Mouse (Mus musculus): ENCODE data around the gene Qrich2. TPM values are rescaled to one million over a fixed set of nuclear protein-coding genes. Genes with fewer than 3 reads are reported as not detected.

The Qrich2 gene
- polyA plus RNA-seq, 1 experiment from 2014 or later: not detected

DNA sequence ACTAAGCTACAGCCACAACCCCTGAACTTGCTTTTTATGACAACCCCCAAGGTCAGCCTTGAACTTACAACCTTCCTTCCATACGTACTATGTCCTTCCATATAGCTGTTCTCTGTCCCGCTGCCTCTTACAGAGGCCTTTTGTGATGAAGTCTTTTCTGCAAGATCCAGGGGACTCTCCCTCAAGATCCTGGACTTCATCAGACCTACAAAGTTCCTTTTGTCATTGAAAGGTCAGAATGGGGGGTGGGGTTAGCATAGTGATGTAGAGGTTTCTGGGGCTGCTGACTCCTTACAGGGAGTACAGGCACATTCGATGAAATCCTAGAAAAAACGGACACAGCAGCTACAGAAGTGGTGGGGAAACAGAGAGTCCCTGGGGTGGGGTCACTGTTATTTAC is 6.3 kb downstream of the Qrich2 start:
- Histone ChIP-seq H3K4me2 (replicated peaks) (no peak overlapping the region), H3K27me3 (ENCODE audit: control insufficient read depth, insufficient read depth, low read length) (no peaks in the 10 kb centered on the region), H3K9me3 (ENCODE audit: control insufficient read depth, low read length) (no peaks in the 10 kb centered on the region), H3K9ac (no peak overlapping the region), H3K4me1 (replicated peaks; ENCODE audit: control insufficient read depth, insufficient read depth, low read length) (no peaks in the 10 kb centered on the region), H3K36me3 (replicated peaks; ENCODE audit: control insufficient read depth, insufficient read depth) (no peaks in the 10 kb centered on the region), H3K27ac (no peak overlapping the region), H3K4me3 (replicated peaks; ENCODE audit: low read length) (no peak overlapping the region)
- 60% methylated on average over 4 of the region's 4 CpGs for WGBS
- no peak for ATAC-seq (ENCODE audit: low FRiP score)
- no peak for DNase-seq (ENCODE audit: low spot score)

- H3K27ac ChIP-seq: no peak overlapping the region
- no peak for DNase-seq (ENCODE audit: low spot score)
- no peak for ATAC-seq (ENCODE audit: low FRiP score)
- H3K36me3 ChIP-seq (replicated peaks; ENCODE audit: control insufficient read depth, insufficient read depth): no peaks in the 10 kb centered on the region
- no peak overlapping the region for H3K4me2 ChIP-seq (replicated peaks)
- H3K9ac ChIP-seq: no peak overlapping the region
- H3K4me3 ChIP-seq (replicated peaks; ENCODE audit: low read length): no peak overlapping the region
- no peaks in the 10 kb centered on the region for H3K9me3 ChIP-seq (ENCODE audit: control insufficient read depth, low read length)
- no peaks in the 10 kb centered on the region for H3K4me1 ChIP-seq (replicated peaks; ENCODE audit: control insufficient read depth, insufficient read depth, low read length)
- WGBS: 92% methylated on average over 8 of the region's 8 CpGs
- H3K27me3 ChIP-seq (ENCODE audit: control insufficient read depth, insufficient read depth, low read length): no peaks in the 10 kb centered on the region
Observed at GRCm38 (mm10) chr11:116456234-116456633, 9.8 kb downstream of the Qrich2 start.

GRCm38 (mm10) chr11:116453889-116454288 is 12.2 kb downstream of the Qrich2 start:
- H3K4me2 ChIP-seq (replicated peaks): no peak overlapping the region
- H3K27ac ChIP-seq: no peak overlapping the region
- no peaks in the 10 kb centered on the region; the same call in 1 of the 2 replicates for H3K9me3 ChIP-seq (ENCODE audit: control insufficient read depth, low read length)
- H3K4me3 ChIP-seq (replicated peaks; ENCODE audit: low read length): no peak overlapping the region
- no peaks in the 10 kb centered on the region for H3K36me3 ChIP-seq (replicated peaks; ENCODE audit: control insufficient read depth, insufficient read depth)
- 93% methylated on average over 10 of the region's 10 CpGs for WGBS
- no peak for ATAC-seq (ENCODE audit: low FRiP score)
- no peaks in the 10 kb centered on the region for H3K4me1 ChIP-seq (replicated peaks; ENCODE audit: control insufficient read depth, insufficient read depth, low read length)
- no peaks in the 10 kb centered on the region for H3K27me3 ChIP-seq (ENCODE audit: control insufficient read depth, insufficient read depth, low read length)
- H3K9ac ChIP-seq: no peak overlapping the region
- no peak for DNase-seq (ENCODE audit: low spot score)

DNA sequence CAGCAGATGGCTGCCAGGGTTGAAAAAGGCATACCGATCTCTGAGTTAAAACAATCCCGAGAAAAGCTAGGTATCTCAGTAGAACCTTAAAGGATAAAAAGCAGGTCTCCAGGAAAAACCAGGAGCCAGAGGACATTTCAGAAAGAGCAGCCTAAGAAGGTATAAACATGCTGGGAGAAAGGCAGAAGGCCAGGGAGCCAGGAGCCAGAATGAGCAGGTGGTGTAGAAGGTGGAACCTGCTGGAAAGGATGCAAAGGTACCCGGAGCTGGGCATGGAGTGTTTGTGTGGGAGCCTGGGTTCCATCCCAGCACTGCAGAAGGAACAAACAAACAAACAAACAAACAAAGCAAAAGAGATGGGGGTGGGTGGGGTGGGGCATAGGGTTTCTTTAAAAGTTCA is 16.7 kb downstream of the Qrich2 start:
- Histone ChIP-seq H3K27ac (no peak overlapping the region), H3K4me1 (replicated peaks; ENCODE audit: control insufficient read depth, insufficient read depth, low read length) (no peaks in the 10 kb centered on the region; the same call in 1 of the 2 replicates), H3K9me3 (ENCODE audit: control insufficient read depth, low read length) (no peaks in the 10 kb centered on the region; the same call in 1 of the 2 replicates), H3K27me3 (ENCODE audit: control insufficient read depth, insufficient read depth, low read length) (peaks cover 15% of the 10 kb centered on the region; the same call in 1 of the 2 replicates), H3K9ac (no peak overlapping the region), H3K36me3 (replicated peaks; ENCODE audit: control insufficient read depth, insufficient read depth) (no peaks in the 10 kb centered on the region), H3K4me2 (replicated peaks) (no peak overlapping the region), H3K4me3 (replicated peaks; ENCODE audit: low read length) (no peak overlapping the region)
- DNase-seq (ENCODE audit: low spot score) (no peak), ATAC-seq (ENCODE audit: low FRiP score) (no peak)
- WGBS: 98% methylated on average over 3 of the region's 3 CpGs

DNA sequence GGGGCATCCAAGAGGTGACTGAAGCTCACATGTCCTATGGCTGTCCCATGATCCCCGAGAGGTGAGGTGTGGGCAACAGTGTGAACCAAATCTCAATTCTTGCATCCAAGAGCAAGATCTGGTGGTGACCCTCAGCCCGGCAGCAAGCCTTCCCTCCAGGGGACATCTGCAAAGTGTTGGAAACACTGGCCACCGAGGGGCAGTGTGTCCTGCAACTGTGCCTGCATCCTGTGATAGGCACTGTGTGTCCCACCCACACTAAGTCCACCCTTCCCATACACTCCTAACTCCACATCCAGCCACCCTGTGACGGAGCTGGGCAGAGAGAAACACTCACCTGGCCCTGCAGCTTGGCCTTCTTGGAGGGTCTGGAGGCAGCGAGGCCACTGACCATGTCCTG is 18.2 kb downstream of the Qrich2 start:
- H3K4me2 ChIP-seq (replicated peaks): no peak overlapping the region
- H3K36me3 ChIP-seq (replicated peaks; ENCODE audit: control insufficient read depth, insufficient read depth): no peaks in the 10 kb centered on the region
- no peaks in the 10 kb centered on the region; the same call in 1 of the 2 replicates for H3K9me3 ChIP-seq (ENCODE audit: control insufficient read depth, low read length)
- no peak overlapping the region for H3K27ac ChIP-seq
- peaks cover 15% of the 10 kb centered on the region; the same call in 1 of the 2 replicates for H3K27me3 ChIP-seq (ENCODE audit: control insufficient read depth, insufficient read depth, low read length)
- no peak for ATAC-seq (ENCODE audit: low FRiP score)
- DNase-seq (ENCODE audit: low spot score): no peak
- H3K9ac ChIP-seq: no peak overlapping the region
- no peaks in the 10 kb centered on the region; the same call in 1 of the 2 replicates for H3K4me1 ChIP-seq (replicated peaks; ENCODE audit: control insufficient read depth, insufficient read depth, low read length)
- 72% methylated on average over 5 of the region's 5 CpGs for WGBS
- H3K4me3 ChIP-seq (replicated peaks; ENCODE audit: low read length): no peak overlapping the region

- no peak overlapping the region for H3K9ac ChIP-seq
- peak overlapping the region; percentile 6; the same call in 1 of the 2 replicates for H3K4me2 ChIP-seq (replicated peaks)
- no peak overlapping the region for H3K4me3 ChIP-seq (replicated peaks; ENCODE audit: low read length)
Observed at GRCm38 (mm10) chr11:116446308-116446887, 19.6 kb downstream of the Qrich2 start.

DNA sequence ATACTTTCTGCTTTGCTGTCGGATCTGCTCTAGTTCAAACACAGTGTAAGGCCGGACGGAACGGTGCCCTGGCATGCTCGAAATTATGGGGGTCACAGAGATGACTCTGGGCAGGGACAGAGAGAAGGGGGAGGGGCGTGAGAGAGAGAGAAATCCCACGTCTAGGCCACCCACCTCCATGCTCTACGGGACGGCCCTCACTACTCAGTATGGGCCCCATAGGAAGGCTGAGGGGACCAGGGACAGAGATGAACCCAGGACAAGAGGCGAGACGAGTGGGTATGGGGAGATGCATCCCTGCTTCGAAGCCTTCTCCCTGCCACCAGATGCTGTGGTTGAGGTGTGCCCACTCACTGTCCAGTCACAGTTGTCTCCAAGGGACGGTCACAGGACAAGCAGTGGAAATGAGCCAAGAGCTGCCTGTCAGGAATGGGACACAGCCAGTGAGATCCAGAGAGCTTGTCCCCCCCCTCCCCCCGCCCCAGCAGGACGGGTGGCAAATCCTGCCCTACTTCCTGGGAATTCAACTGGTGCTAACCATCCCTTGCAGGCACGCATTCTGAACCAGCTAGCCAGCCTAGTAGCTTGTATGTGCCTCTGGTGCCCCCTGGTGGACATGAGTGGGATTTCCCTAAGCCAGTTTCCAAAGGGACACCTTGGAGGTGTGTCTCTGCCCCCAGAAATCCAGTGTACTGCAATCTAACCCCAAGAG is 20.3 kb downstream of the Qrich2 start:
- peak; percentile 74 for ATAC-seq (ENCODE audit: low FRiP score)
- H3K27ac ChIP-seq: no peak overlapping the region

More at GRCm38 (mm10) chr11:116446308-116446887, 19.6 kb downstream of the Qrich2 start:
- WGBS: 14% methylated on average over 19 of the region's 19 CpGs
- no peaks in the 10 kb centered on the region; the same call in 1 of the 2 replicates for H3K4me1 ChIP-seq (replicated peaks; ENCODE audit: control insufficient read depth, insufficient read depth, low read length)
- no peak overlapping the region for H3K27ac ChIP-seq
- peaks cover 15% of the 10 kb centered on the region; the same call in 1 of the 2 replicates for H3K27me3 ChIP-seq (ENCODE audit: control insufficient read depth, insufficient read depth, low read length)
- H3K36me3 ChIP-seq (replicated peaks; ENCODE audit: control insufficient read depth, insufficient read depth): no peaks in the 10 kb centered on the region
- no peaks in the 10 kb centered on the region; the same call in 1 of the 2 replicates for H3K9me3 ChIP-seq (ENCODE audit: control insufficient read depth, low read length)
- DNase-seq (ENCODE audit: low spot score) (no peak), ATAC-seq (ENCODE audit: low FRiP score) (no peak)

GRCm38 (mm10) chr11:116443935-116444334 is 22.1 kb downstream of the Qrich2 start:
- DNase-seq (ENCODE audit: low spot score): no peak
- no peak overlapping the region for H3K4me2 ChIP-seq (replicated peaks)
- no peaks in the 10 kb centered on the region for H3K9me3 ChIP-seq (ENCODE audit: control insufficient read depth, low read length)
- 88% methylated on average over 6 of the region's 6 CpGs for WGBS
- H3K36me3 ChIP-seq (replicated peaks; ENCODE audit: control insufficient read depth, insufficient read depth): peaks cover 9% of the 10 kb centered on the region; the same call in 1 of the 2 replicates
- ATAC-seq (ENCODE audit: low FRiP score): no peak
- H3K4me1 ChIP-seq (replicated peaks; ENCODE audit: control insufficient read depth, insufficient read depth, low read length): no peaks in the 10 kb centered on the region; the same call in 1 of the 2 replicates
- H3K9ac ChIP-seq: no peak overlapping the region
- H3K27ac ChIP-seq: no peak overlapping the region
- H3K4me3 ChIP-seq (replicated peaks; ENCODE audit: low read length): no peak overlapping the region
- peaks cover 15% of the 10 kb centered on the region; the same call in 1 of the 2 replicates for H3K27me3 ChIP-seq (ENCODE audit: control insufficient read depth, insufficient read depth, low read length)

More for the DNA sequence above, 20.3 kb downstream of the Qrich2 start:
- DNase-seq (ENCODE audit: low spot score): peak; percentile 95
- Histone ChIP-seq H3K36me3 (replicated peaks; ENCODE audit: control insufficient read depth, insufficient read depth) (no peaks in the 10 kb centered on the region), H3K27me3 (ENCODE audit: control insufficient read depth, insufficient read depth, low read length) (peaks cover 15% of the 10 kb centered on the region; the same call in 1 of the 2 replicates), H3K9ac (no peak overlapping the region), H3K4me2 (replicated peaks) (0 out of 2 replicates have a peak overlapping the region, but pooled peaks have one; percentile 6), H3K4me3 (replicated peaks; ENCODE audit: low read length) (no peak overlapping the region), H3K4me1 (replicated peaks; ENCODE audit: control insufficient read depth, insufficient read depth, low read length) (no peaks in the 10 kb centered on the region; the same call in 1 of the 2 replicates), H3K9me3 (ENCODE audit: control insufficient read depth, low read length) (no peaks in the 10 kb centered on the region; the same call in 1 of the 2 replicates)
- WGBS: 34% methylated on average over 16 of the region's 16 CpGs

DNA sequence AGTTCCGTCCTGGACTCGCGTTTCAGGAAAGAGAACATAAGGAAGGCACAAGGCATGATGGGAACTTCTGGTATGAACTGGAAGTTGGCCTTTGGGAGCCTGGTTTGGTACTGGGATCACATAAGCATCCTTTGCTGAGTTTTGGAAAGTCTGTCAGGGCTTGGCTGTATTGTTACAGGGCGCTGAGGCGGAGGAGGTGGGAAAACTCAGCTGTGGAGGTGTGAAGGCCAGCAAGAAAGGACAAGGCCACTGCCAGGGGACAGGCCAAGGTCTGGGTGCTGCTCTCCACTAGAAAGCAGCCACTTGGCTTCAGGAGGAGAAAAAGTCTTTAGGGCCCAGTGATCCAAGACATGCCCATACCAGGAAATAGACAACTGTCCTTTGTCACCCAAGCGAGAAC is 22.7 kb downstream of the Qrich2 start:
- no peaks in the 10 kb centered on the region for H3K9me3 ChIP-seq (ENCODE audit: control insufficient read depth, low read length)
- H3K9ac ChIP-seq: no peak overlapping the region
- no peak overlapping the region for H3K27ac ChIP-seq
- DNase-seq (ENCODE audit: low spot score): no peak
- no peaks in the 10 kb centered on the region; the same call in 1 of the 2 replicates for H3K4me1 ChIP-seq (replicated peaks; ENCODE audit: control insufficient read depth, insufficient read depth, low read length)
- H3K27me3 ChIP-seq (ENCODE audit: control insufficient read depth, insufficient read depth, low read length): peaks cover 15% of the 10 kb centered on the region; the same call in 1 of the 2 replicates
- H3K4me3 ChIP-seq (replicated peaks; ENCODE audit: low read length): no peak overlapping the region
- no peak for ATAC-seq (ENCODE audit: low FRiP score)
- H3K4me2 ChIP-seq (replicated peaks): no peak overlapping the region
- WGBS: 89% methylated on average over 6 of the region's 6 CpGs
- H3K36me3 ChIP-seq (replicated peaks; ENCODE audit: control insufficient read depth, insufficient read depth): peaks cover 10% of the 10 kb centered on the region; the same call in 1 of the 2 replicates

Data from hindbrain, embryonic 14.5 days (tissue).